Mouse (Mus musculus) stomach, postnatal 0 days (tissue): ENCODE results near the gene Gimap5. TPM values are rescaled to one million over a fixed set of nuclear protein-coding genes. Genes with fewer than 3 reads are reported as not detected.

Experiments
- ATAC-seq: fragments of 200-750 bp; cut with Nextera tagmentation; 2 replicates; pipeline ENCODE4 v1.8.0; 2017; ENCODE audit not compliant: low FRiP score, low TSS enrichment
- DNase-seq: peaks from one replicate; pipeline ENCODE4 v3.0.0-alpha.2; 2016; ENCODE audit warnings: low spot score
- H3K27ac ChIP-seq: fragments of 300-500 bp; sonication (generic); replicated peaks from 2 replicates; pipeline ENCODE4 v1.5.1; 2014; ENCODE audit warnings: mild to moderate bottlenecking, control low read depth
- H3K27me3 ChIP-seq: fragments of 300-500 bp; sonication (generic); 2 replicates; pipeline ENCODE4 v1.6.1; 2014; ENCODE audit warnings: low read length; ENCODE audit not compliant: control insufficient read depth, insufficient read depth
- H3K36me3 ChIP-seq: fragments of 300-500 bp; sonication (generic); 2 replicates; pipeline ENCODE4 v1.6.1; 2014; ENCODE audit warnings: low read length, mixed read lengths; ENCODE audit not compliant: control insufficient read depth, insufficient read depth
- H3K4me1 ChIP-seq: fragments of 300-500 bp; sonication (generic); replicated peaks from 2 replicates; pipeline ENCODE4 v1.6.1; 2014; ENCODE audit warnings: antibody characterized with exemption; ENCODE audit not compliant: control insufficient read depth, insufficient read depth
- H3K4me2 ChIP-seq: fragments of 300-500 bp; sonication (generic); replicated peaks from 2 replicates; pipeline ENCODE4 v1.6.1; 2014; ENCODE audit warnings: low read depth, mild to moderate bottlenecking, control low read depth, moderate library complexity
- H3K4me3 ChIP-seq: fragments of 300-500 bp; sonication (generic); 2 replicates; pipeline ENCODE4 v1.5.1; 2014; ENCODE audit warnings: low read depth, low read length, control low read depth
- H3K9ac ChIP-seq: fragments of 300-500 bp; sonication (generic); 2 replicates; pipeline ENCODE4 v1.6.1; 2014; ENCODE audit warnings: mild to moderate bottlenecking, low read length, control low read depth, mixed read lengths
- H3K9me3 ChIP-seq: fragments of 300-500 bp; sonication (generic); 2 replicates; pipeline ENCODE4 v1.6.1; 2016; ENCODE audit warnings: low read length; ENCODE audit not compliant: control insufficient read depth
- CTCF ChIP-seq: IDR thresholded peaks from 2 replicates; pipeline ENCODE4 v1.5.1; 2016; ENCODE audit warnings: antibody characterized with exemption, low read depth, mild to moderate bottlenecking, moderate library complexity
- EP300 ChIP-seq: optimal IDR thresholded peaks from 2 replicates; pipeline ENCODE3; 2016; ENCODE audit warnings: antibody characterized with exemption
- whole genome bisulfite sequencing: fragments of 180-500 bp; shearing (Covaris S2); extraction: QIAGEN DNeasy Blood & Tissue Kit; methylation state at CpG from one replicate; pipeline ENCODE4 v1.1.7; 2014; 5-methylcytosine and 5-hydroxymethylcytosine counted together
- polyA plus RNA-seq: library from polyadenylated mRNA; unstranded; fragments of >200 nt; fragmentation: Nextera tagmentation; extraction: Ambion mirVana; gene quantifications from 2 replicates; pipeline ENCODE4 v1.2.1, GENCODE M21; 2015

The Gimap5 gene
- polyA plus RNA-seq, 1 experiment from 2014 or later: 6.1 TPM

GRCm38 (mm10) chr6:48764496-48764895 lies 18.5 kb downstream of the Gimap5 start:
- 95% methylated on average over 10 of the region's 10 CpGs for WGBS
- H3K9ac ChIP-seq: no peak overlapping the region
- no peaks in the 10 kb centered on the region for H3K27me3 ChIP-seq
- H3K4me1 ChIP-seq: no peaks in the 10 kb centered on the region
- no peaks in the 10 kb centered on the region for H3K36me3 ChIP-seq
- H3K4me2 ChIP-seq: no peak overlapping the region
- DNase-seq (no peak), ATAC-seq (no peak)
- TF ChIP-seq CTCF: no peak
- TF ChIP-seq EP300: no peak
- H3K9me3 ChIP-seq: no peaks in the 10 kb centered on the region
- H3K4me3 ChIP-seq: no peak overlapping the region
- no peak overlapping the region for H3K27ac ChIP-seq

DNA sequence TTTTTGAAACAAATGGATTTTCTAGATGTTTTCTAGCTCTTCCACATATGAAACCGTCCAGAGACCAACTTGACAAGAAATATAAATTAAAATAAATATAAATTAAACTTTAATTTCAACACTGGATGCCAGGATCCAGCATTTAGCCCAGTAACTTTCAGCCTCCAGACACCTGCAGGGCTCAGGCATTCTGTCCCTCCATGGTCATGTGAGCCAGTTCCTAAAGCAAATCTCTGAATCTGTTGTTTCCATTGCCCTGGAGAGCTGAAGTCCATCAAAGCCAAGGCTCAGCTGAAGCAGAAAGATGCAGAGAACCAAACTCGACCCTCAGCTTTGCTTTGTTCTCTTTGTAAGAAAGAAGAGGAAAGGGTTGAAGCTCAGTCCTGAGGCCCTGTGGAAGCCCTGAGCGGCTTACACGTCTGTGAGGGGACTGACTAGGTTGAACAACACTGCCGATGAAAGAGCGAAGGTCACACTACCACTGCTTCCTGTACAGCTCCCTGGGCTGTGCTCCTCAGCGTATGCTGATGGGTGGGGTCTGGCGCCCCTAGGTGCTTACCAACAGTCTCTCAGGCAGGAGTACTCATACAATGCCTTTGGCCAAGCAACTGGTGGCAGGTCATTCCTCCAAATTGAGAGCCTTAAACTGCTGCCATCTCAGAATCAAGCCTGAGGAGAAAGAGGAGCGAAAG lies 22.3 kb downstream of the Gimap5 start:
- Histone ChIP-seq H3K4me3 (no peak overlapping the region), H3K27me3 (no peaks in the 10 kb centered on the region), H3K4me2 (no peak overlapping the region), H3K27ac (no peak overlapping the region), H3K9ac (no peak overlapping the region), H3K36me3 (no peaks in the 10 kb centered on the region), H3K4me1 (no peaks in the 10 kb centered on the region), H3K9me3 (no peaks in the 10 kb centered on the region)
- TF ChIP-seq CTCF (no peak), EP300 (no peak)
- DNase-seq (no peak), ATAC-seq (no peak)
- WGBS: 67% methylated on average over 9 of the region's 9 CpGs

DNA sequence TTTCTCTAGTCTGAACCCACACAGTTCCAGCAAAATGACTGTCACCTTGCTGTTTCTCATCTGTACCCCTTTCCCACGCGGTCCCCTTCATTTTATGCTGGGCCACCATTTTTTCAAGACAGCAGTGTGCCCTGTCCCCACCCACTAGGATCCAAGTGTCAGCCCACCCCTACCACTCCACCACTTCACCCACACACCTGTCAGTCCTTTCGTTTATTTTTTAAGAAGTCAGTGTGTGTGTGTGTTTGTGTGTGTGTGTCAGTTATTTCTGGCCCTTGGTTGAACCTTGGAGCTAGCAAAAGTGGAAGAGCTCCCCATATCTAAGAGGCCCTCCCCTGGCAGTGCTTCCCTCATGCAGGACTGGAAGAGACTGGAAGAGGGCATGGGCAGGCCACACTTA lies 22.9 kb downstream of the Gimap5 start:
- 81% methylated on average over 3 of the region's 3 CpGs for WGBS
- no peaks in the 10 kb centered on the region for H3K27me3 ChIP-seq
- no peak overlapping the region for H3K4me2 ChIP-seq
- no peak overlapping the region for H3K27ac ChIP-seq
- H3K4me1 ChIP-seq: no peaks in the 10 kb centered on the region
- DNase-seq (no peak), ATAC-seq (no peak)
- H3K9me3 ChIP-seq: no peaks in the 10 kb centered on the region
- no peak overlapping the region for H3K4me3 ChIP-seq
- H3K36me3 ChIP-seq: no peaks in the 10 kb centered on the region
- TF ChIP-seq EP300: no peak
- TF ChIP-seq CTCF: no peak
- H3K9ac ChIP-seq: no peak overlapping the region

DNA sequence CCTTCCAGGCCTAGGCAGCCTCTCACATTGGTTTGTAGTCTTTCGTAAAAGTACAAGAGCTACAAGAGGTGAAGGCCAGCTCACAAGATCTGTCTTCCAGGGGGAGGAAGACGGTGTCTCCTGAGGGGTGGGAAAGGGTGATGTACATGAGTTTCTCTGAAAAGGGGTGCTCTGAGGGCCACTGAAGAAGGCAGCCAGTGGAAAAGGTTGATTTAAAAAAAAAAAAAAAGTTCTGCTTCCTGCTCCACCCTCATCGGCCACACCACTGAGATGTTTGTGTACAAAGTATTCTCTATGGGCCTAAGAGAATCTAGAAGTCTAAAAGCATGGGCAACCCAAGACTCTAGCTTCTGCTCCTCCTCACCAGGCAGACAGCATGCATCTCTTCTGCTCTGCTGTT lies 24.7 kb downstream of the Gimap5 start, which contains the start of gene Gimap3:
Gimap3 (minus strand) TSS at position 156 of the 400 bp plus-strand sequence.
- H3K9ac ChIP-seq: no peak within 1 kb of the TSS
- no peaks in the 10 kb centered on the region for H3K36me3 ChIP-seq
- DNase-seq: no peak
- WGBS: 75% methylated on average over 3 of the region's 3 CpGs
- no peak within 1 kb of the TSS for H3K4me2 ChIP-seq
- H3K9me3 ChIP-seq: no peaks in the 10 kb centered on the region
- no peaks in the 10 kb centered on the region for H3K27me3 ChIP-seq
- H3K4me1 ChIP-seq: no peaks in the 10 kb centered on the region
- no peak for ATAC-seq
- no peak within 1 kb of the TSS for H3K4me3 ChIP-seq
- H3K27ac ChIP-seq: no peak within 1 kb of the TSS
- TF ChIP-seq CTCF: no peak
- TF ChIP-seq EP300: no peak

GRCm38 (mm10) chr6:48772030-48772429 lies 26.0 kb downstream of the Gimap5 start:
- Histone ChIP-seq H3K27me3 (no peaks in the 10 kb centered on the region), H3K4me1 (no peaks in the 10 kb centered on the region), H3K4me3 (no peak overlapping the region), H3K36me3 (no peaks in the 10 kb centered on the region), H3K9ac (no peak overlapping the region), H3K9me3 (no peaks in the 10 kb centered on the region), H3K27ac (no peak overlapping the region), H3K4me2 (no peak overlapping the region)
- TF ChIP-seq CTCF (peak; percentile 93), EP300 (no peak)
- WGBS: 8% methylated on average over 8 of the region's 8 CpGs
- peak; percentile 72; the same call in 1 of the 2 replicates for ATAC-seq
- DNase-seq: peak; percentile 76

DNA sequence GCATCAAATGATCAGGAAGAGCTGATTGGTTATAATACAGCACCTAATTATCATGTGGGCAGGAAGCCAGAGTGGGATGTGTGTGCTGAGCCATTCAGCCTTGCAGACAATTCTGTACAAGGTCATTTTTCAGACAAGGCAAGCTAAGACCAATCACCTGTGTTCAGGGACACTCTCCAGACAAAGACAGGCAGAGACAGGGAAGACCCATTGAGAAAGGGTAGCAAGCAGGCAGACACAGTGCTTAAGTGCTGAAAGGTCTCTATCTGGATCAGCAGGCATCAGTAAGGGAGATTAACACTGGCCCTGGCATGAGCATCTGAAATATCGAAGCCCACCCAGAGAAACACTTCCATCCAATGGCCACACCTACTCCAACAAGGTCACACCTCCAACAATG lies 38.4 kb downstream of the Gimap5 start:
- Histone ChIP-seq H3K4me2 (no peak overlapping the region), H3K4me1 (no peaks in the 10 kb centered on the region), H3K27ac (peak overlapping the region; percentile 82), H3K27me3 (no peaks in the 10 kb centered on the region), H3K9me3 (no peaks in the 10 kb centered on the region), H3K36me3 (no peaks in the 10 kb centered on the region), H3K9ac (no peak overlapping the region), H3K4me3 (no peak overlapping the region)
- WGBS: 65% methylated on average over 1 of the region's 1 CpGs
- DNase-seq (no peak), ATAC-seq (no peak)
- TF ChIP-seq CTCF: no peak
- TF ChIP-seq EP300: no peak
